Mouse (Mus musculus): ENCODE data around the gene Tuba3b.

DNA sequence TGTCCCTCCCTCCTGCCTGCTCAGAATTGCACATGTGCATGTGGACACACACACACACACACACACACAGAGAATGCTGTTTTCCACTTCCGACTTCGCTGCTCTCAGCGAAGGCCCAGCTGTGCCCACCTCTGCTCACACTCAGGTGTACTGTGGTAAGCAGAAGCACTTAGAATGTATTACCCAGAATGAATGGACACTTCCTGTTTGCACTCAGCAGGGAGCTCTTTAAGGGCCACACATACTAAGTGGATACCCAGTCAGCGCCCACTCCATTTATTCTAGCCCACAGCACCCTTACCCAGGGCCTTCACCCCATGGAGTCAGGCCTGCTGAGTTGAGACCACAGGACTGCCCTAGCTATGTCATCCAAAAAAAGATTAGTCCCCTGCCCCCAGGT is 7.6 kb downstream of the Tuba3b start:
- no peak for TF ChIP-seq EP300 (IDR thresholded peaks at IDR 0.05; ENCODE audit: low read depth)
- no peak for TF ChIP-seq CTCF (IDR thresholded peaks at IDR 0.05; ENCODE audit: low read depth)
